Mouse (Mus musculus): Measurements from ENCODE around the gene Sipa1l2.

DNA sequence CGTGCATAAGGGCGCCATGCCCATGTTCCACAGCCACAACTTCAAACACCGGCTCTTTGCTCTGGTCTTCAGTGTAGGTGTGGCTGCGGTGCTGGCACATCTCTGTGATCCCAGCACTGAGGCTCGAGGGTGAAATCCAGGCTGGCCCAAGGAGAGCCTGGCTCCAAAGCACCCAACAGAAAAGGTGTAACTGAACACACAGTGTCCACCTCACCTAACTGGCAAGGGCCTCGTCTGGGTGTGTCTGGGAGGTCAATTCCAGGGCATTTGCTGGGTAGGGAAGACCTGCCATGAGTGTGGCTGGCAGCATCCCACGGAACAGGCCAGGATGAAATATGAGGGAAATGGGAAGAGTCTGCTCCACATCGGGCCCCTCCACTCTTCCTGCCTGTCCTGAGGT lies 6.7 kb downstream of the Sipa1l2 start:
- TF ChIP-seq POLR2A (IDR thresholded peaks at IDR 0.05; ENCODE audit: control insufficient read depth, low read depth, low read length) (no peak), CTCF (IDR thresholded peaks at IDR 0.05; ENCODE audit: control insufficient read depth, insufficient read depth, insufficient replicate concordance, low read depth, low read length) (no peak)
